In genomic region chr7:89418917-89419679, GRCm38 (mm10) we compare ENCODE assay signal across 8 mouse cellular contexts. TPM values are rescaled to one million over a fixed set of nuclear protein-coding genes. Genes with fewer than 3 reads are reported as not detected.
DNase-seq lines count a peak whose midpoint lies in the region; ATAC-seq and TF ChIP-seq lines count a peak whose summit lies in the region.

No protein-coding gene starts in this region.

- ATAC-seq in midbrain, postnatal 0 days (ENCODE audit: low FRiP score): no peak
- ATAC-seq in erythroblast, adult 5-6 weeks (replicated peaks; ENCODE audit: low FRiP score, poor library complexity, severe bottlenecking): no peak

- no peaks in the 10 kb centered on the region for H3K9me3 ChIP-seq in midbrain, postnatal 0 days (ENCODE audit: low read length)

- DNase-seq in embryo, embryonic 11 days: peak; percentile 36
- DNase-seq in embryo, embryonic 10 days (ENCODE audit: low spot score): no peak
- no peak for DNase-seq in left cerebral cortex, adult 2 months (ENCODE audit: extremely low spot score in 1 of 2, low spot score in 2 of 2)
- DNase-seq in left cerebral cortex, postnatal 10 days (ENCODE audit: extremely low spot score in 1 of 2, low spot score in 2 of 2): no peak
- peak; percentile 65 for DNase-seq in brain, embryonic 14.5 days (ENCODE audit: low read depth)
- DNase-seq in midbrain, postnatal 0 days (ENCODE audit: low spot score): peak; percentile 52
- no peak for DNase-seq in ovary, postnatal 14 days (ENCODE audit: low spot score)

- H3K36me3 ChIP-seq in midbrain, postnatal 0 days (ENCODE audit: insufficient read depth, low read length): no peaks in the 10 kb centered on the region

- H3K27me3 ChIP-seq in midbrain, postnatal 0 days (ENCODE audit: insufficient read depth, low read length): no peaks in the 10 kb centered on the region

- no peaks in the 10 kb centered on the region for H3K4me1 ChIP-seq in midbrain, postnatal 0 days (ENCODE audit: insufficient read depth, low read length)

- H3K4me3 ChIP-seq in left cerebral cortex, adult 2 months: no peak overlapping the region
- H3K4me3 ChIP-seq in midbrain, postnatal 0 days (ENCODE audit: low read depth, low read length): no peak overlapping the region

- peak; percentile 83 for TF ChIP-seq CTCF in left cerebral cortex, adult 2 months (IDR thresholded peaks at IDR 0.05)
- TF ChIP-seq CTCF in brain, embryonic 14.5 days (IDR thresholded peaks at IDR 0.05; ENCODE audit: borderline replicate concordance, extremely low read depth, insufficient read depth, insufficient read length): no peak
- peak; percentile 78 for TF ChIP-seq CTCF in midbrain, postnatal 0 days (IDR thresholded peaks at IDR 0.05)

- H3K27ac ChIP-seq in left cerebral cortex, adult 2 months: no peak overlapping the region
- H3K27ac ChIP-seq in midbrain, postnatal 0 days (ENCODE audit: low read depth, low read length): no peak overlapping the region

- TF ChIP-seq POLR2A in brain, embryonic 14.5 days (IDR thresholded peaks at IDR 0.05; ENCODE audit: borderline replicate concordance, extremely low read depth, insufficient read depth, insufficient read length, poor library complexity, severe bottlenecking): no peak

- WGBS in midbrain, postnatal 0 days: 51% methylated on average over 3 of the region's 3 CpGs

- intact Hi-C loops in left cerebral cortex, adult 2 months (cut with DNase I): loop anchor here (1.0 kb wide), 2 partner anchors 249 to 333 kb away; no protein-coding TSS in a partner anchor
- intact Hi-C loops in left cerebral cortex, postnatal 10 days (cut with DNase I): loop anchor here (5.0 kb wide), 2 partner anchors 252 to 332 kb away; no protein-coding TSS in a partner anchor

- H3K9ac ChIP-seq in midbrain, postnatal 0 days (replicated peaks; ENCODE audit: low read length, poor library complexity, severe bottlenecking): no peak overlapping the region

- H3K4me2 ChIP-seq in midbrain, postnatal 0 days (ENCODE audit: low read depth, low read length, poor library complexity, severe bottlenecking): no peak overlapping the region

RNA-seq across cellular contexts. Expression of gene Fzd4, which starts 14.9 kb away (rescaled TPM):
- 1 to 10 TPM; 7.0 to 8.4 TPM for total RNA-seq in left cerebral cortex, adult 2 months (2021)
- 1 to 10 TPM; 5.4 to 7.8 TPM for total RNA-seq in left cerebral cortex, postnatal 10 days (2021)
- 2.4 and 3.1 TPM in 2 replicates for polyA plus RNA-seq in brain, embryonic 14.5 days (2012; rRNA removed)
- 3.9 and 4.4 TPM in 2 replicates for total RNA-seq in midbrain, postnatal 0 days (2014; rRNA removed)
- polyA plus RNA-seq in midbrain, postnatal 0 days (2015; fragmentation: Nextera tagmentation; extraction: Ambion mirVana): 1.2 and 1.5 TPM in 2 replicates
- 0.63 TPM in 1 of 2 replicates, not detected in the other for total RNA-seq in erythroblast, adult 5-6 weeks (2015; ENCODE audit: low replicate concordance)
- total RNA-seq in erythroblast, adult 5-6 weeks (2017; ENCODE audit: low replicate concordance): 0.14 TPM in 1 of 2 replicates, not detected in the other

RNA-seq across cellular contexts. Expression of gene Tmem135, which starts 15.1 kb away (rescaled TPM):
- 10 to 100 TPM; 64.7 to 65.6 TPM for total RNA-seq in left cerebral cortex, adult 2 months (2021)
- 10 to 100 TPM; 55.6 to 60.5 TPM for total RNA-seq in left cerebral cortex, postnatal 10 days (2021)
- polyA plus RNA-seq in brain, embryonic 14.5 days (2012; rRNA removed): 12.8 and 17.4 TPM in 2 replicates
- total RNA-seq in midbrain, postnatal 0 days (2014; rRNA removed): 34.9 and 35.7 TPM in 2 replicates
- 28.7 and 33.5 TPM in 2 replicates for polyA plus RNA-seq in midbrain, postnatal 0 days (2015; fragmentation: Nextera tagmentation; extraction: Ambion mirVana)
- total RNA-seq in erythroblast, adult 5-6 weeks (2015; ENCODE audit: low replicate concordance): 3.1 and 7.7 TPM in 2 replicates
- total RNA-seq in erythroblast, adult 5-6 weeks (2017; ENCODE audit: low replicate concordance): 0.98 and 10.3 TPM in 2 replicates

Comparison
In these comparisons a context has a peak if more than half of its experiments do, and no peak if none do; other contexts are left out.
1. DNase-seq: peak in embryo, embryonic 11 days (single experiment), brain, embryonic 14.5 days (single experiment) and midbrain, postnatal 0 days (single experiment); none in embryo, embryonic 10 days (single experiment), left cerebral cortex, adult 2 months (0 of 2), left cerebral cortex, postnatal 10 days (0 of 2) and ovary, postnatal 14 days (single experiment).